Mouse (Mus musculus): ENCODE results near the gene Acp2.
"Not testable (repeated sequence)": the region's sequence is repeated elsewhere in the genome, so short reads cannot be mapped to it uniquely, and the experiment has no call there.

Gene Acp2

GRCm38 (mm10) chr2:91194624-91195332, 7.9 kb upstream of the Acp2 start:
- no peak for DNase-seq (ENCODE audit: low spot score in 2 of 2)

GRCm38 (mm10) chr2:91196577-91197001, 6.1 kb upstream of the Acp2 start:
- peak in 1 of 2 experiments; percentile 50 for DNase-seq (ENCODE audit: low spot score in 2 of 2)

GRCm38 (mm10) chr2:91198888-91199287, 3.8 kb upstream of the Acp2 start:
- DNase-seq (ENCODE audit: low spot score in 2 of 2), result no peak

GRCm38 (mm10) chr2:91202972-91203656, 429 bp downstream of the Acp2 start:
- DNase-seq (ENCODE audit: low spot score in 2 of 2), result no peak

- DNase-seq (ENCODE audit: low spot score in 2 of 2), result no peak
Observed at GRCm38 (mm10) chr2:91206254-91206775, 3.6 kb downstream of the Acp2 start.

GRCm38 (mm10) chr2:91213311-91213710, 10.6 kb downstream of the Acp2 start:
- no peak for DNase-seq (ENCODE audit: low spot score in 2 of 2)

GRCm38 (mm10) chr2:91217032-91217431, 14.3 kb downstream of the Acp2 start:
- DNase-seq (ENCODE audit: low spot score in 2 of 2), result no peak

- DNase-seq (ENCODE audit: low spot score in 2 of 2), result no peak
Observed at GRCm38 (mm10) chr2:91220501-91220900, 17.8 kb downstream of the Acp2 start.

- no peak for DNase-seq (ENCODE audit: low spot score in 2 of 2)
Observed at GRCm38 (mm10) chr2:91223614-91224013, 20.9 kb downstream of the Acp2 start.

GRCm38 (mm10) chr2:91229735-91230134, 27.1 kb downstream of the Acp2 start:
- DNase-seq (ENCODE audit: low spot score in 2 of 2), result peak; percentile 39 to 56

- peak; percentile 70 to 86 for DNase-seq (ENCODE audit: low spot score in 2 of 2)
Observed at GRCm38 (mm10) chr2:91236601-91237510, 34.2 kb downstream of the Acp2 start, which contains the start of gene Ddb2. Ddb2 (minus strand) TSS chr2:91236982.

- DNase-seq (ENCODE audit: low spot score in 2 of 2), result not testable (repeated sequence)
Observed at GRCm38 (mm10) chr2:91237511-91238080, 34.9 kb downstream of the Acp2 start.

GRCm38 (mm10) chr2:91242547-91242946, 39.9 kb downstream of the Acp2 start:
- no peak for DNase-seq (ENCODE audit: low spot score in 2 of 2)

GRCm38 (mm10) chr2:91243416-91243815, 40.7 kb downstream of the Acp2 start:
- DNase-seq (ENCODE audit: low spot score in 2 of 2), result peak; percentile 64 to 77

GRCm38 (mm10) chr2:91244557-91245228, 42.0 kb downstream of the Acp2 start:
- no peak for DNase-seq (ENCODE audit: low spot score in 2 of 2)

GRCm38 (mm10) chr2:91248366-91248765, 45.7 kb downstream of the Acp2 start:
- no peak for DNase-seq (ENCODE audit: low spot score in 2 of 2)

GRCm38 (mm10) chr2:91252001-91252400, 49.3 kb downstream of the Acp2 start:
- DNase-seq (ENCODE audit: low spot score in 2 of 2), result no peak

- DNase-seq (ENCODE audit: low spot score in 2 of 2), result no peak
Observed at GRCm38 (mm10) chr2:91252512-91252911, 49.8 kb downstream of the Acp2 start.

GRCm38 (mm10) chr2:91254725-91255380, 52.2 kb downstream of the Acp2 start:
- DNase-seq (ENCODE audit: low spot score in 2 of 2), result no peak

GRCm38 (mm10) chr2:91255661-91256150, 53.0 kb downstream of the Acp2 start, which contains the start of gene Pacsin3:
Pacsin3 (plus strand) TSS chr2:91255954.
- DNase-seq (ENCODE audit: low spot score in 2 of 2), result no peak

All from left cerebral cortex, adult 9 months (tissue).